In the genomic region with DNA sequence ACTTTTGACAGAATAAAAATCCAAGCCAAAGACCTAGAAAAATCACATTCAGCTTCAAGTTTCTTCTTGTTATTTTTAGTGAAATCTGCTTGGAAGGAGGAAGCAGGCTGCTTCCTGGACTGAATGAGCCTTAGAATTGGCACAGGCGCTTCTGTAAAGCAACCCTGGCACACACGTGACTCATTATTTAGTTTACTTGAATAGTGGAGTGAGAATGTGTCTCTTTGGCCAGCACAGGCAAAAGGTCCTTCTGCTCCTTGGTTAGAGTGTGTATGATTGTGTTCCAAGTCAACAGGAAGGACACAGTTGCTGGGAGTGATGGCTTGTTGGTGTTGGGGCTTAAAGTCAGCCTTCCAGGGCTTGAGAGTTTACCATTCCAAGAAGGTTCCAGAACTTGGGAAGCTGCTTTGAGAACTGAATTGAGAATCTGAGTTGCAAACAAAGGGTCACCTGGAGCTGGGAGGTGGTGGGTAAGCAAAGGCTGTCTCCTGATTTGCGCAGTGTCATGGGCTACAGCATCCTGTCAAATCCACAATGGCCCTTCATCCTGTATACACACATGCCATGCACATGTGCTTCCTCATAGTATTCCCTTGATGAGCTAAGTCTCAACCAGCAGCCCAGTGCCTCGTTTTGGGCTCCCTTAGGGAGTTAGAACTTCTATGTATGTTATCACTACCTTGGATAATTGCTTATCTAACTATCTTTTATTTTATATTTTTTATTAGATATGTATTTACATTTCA, we compare ENCODE assay signal across 8 mouse cellular contexts. TPM values are rescaled to one million over a fixed set of nuclear protein-coding genes. Genes with fewer than 3 reads are reported as not detected.
A peak's percentile ranks its signal among the peaks of the same experiment; 100 is the strongest.
DNase-seq lines count a peak whose midpoint lies in the region; ATAC-seq and TF ChIP-seq lines count a peak whose summit lies in the region.

No protein-coding gene starts in this region.

- no peak for DNase-seq in forebrain, embryonic 10.5 days (ENCODE audit: extremely low spot score, low spot score)
- peak; percentile 8 to 24 for DNase-seq in urinary bladder, postnatal 36 days (ENCODE audit: low spot score in 2 of 2)
- no peak for DNase-seq in urinary bladder, adult 2 months (ENCODE audit: low spot score)
- peak; percentile 88 for DNase-seq in lung, postnatal 25 days (ENCODE audit: low spot score)
- no peak for DNase-seq in T-cell, adult 2 months (ENCODE audit: low spot score)
- no peak for DNase-seq in ovary, postnatal 10 days (ENCODE audit: low spot score)

- H3K9me3 ChIP-seq in forebrain, embryonic 15.5 days, result no peaks in the 10 kb centered on the region
- no peaks in the 10 kb centered on the region for H3K9me3 ChIP-seq in forebrain, embryonic 10.5 days
- no peaks in the 10 kb centered on the region for H3K9me3 ChIP-seq in intestine, postnatal 0 days (ENCODE audit: control insufficient read depth)

- peak overlapping the region; percentile 37; the same call in 1 of the 2 replicates for H3K27ac ChIP-seq in forebrain, embryonic 15.5 days (replicated peaks)
- no peak overlapping the region for H3K27ac ChIP-seq in forebrain, embryonic 10.5 days
- H3K27ac ChIP-seq in intestine, postnatal 0 days (ENCODE audit: low read depth, low read length), result peak overlapping the region; percentile 15; the same call in 1 of the 2 replicates

- WGBS in forebrain, embryonic 15.5 days, result 67% methylated on average over 4 of the region's 4 CpGs
- WGBS in forebrain, embryonic 10.5 days, result 88% methylated on average over 4 of the region's 4 CpGs
- WGBS in intestine, postnatal 0 days, result 66% methylated on average over 4 of the region's 4 CpGs

- H3K9ac ChIP-seq in forebrain, embryonic 15.5 days (replicated peaks), result no peak overlapping the region
- H3K9ac ChIP-seq in intestine, postnatal 0 days (ENCODE audit: low read depth, low read length), result no peak overlapping the region

- no peaks in the 10 kb centered on the region for H3K27me3 ChIP-seq in forebrain, embryonic 15.5 days
- no peaks in the 10 kb centered on the region for H3K27me3 ChIP-seq in forebrain, embryonic 10.5 days (ENCODE audit: poor library complexity, severe bottlenecking)
- no peaks in the 10 kb centered on the region for H3K27me3 ChIP-seq in intestine, postnatal 0 days (replicated peaks; ENCODE audit: control insufficient read depth, insufficient read depth, low read length)

- H3K4me1 ChIP-seq in forebrain, embryonic 15.5 days, result peaks cover 8% of the 10 kb centered on the region
- no peaks in the 10 kb centered on the region for H3K4me1 ChIP-seq in forebrain, embryonic 10.5 days
- peaks cover 4% of the 10 kb centered on the region; the same call in 1 of the 2 replicates for H3K4me1 ChIP-seq in intestine, postnatal 0 days (replicated peaks; ENCODE audit: control insufficient read depth, insufficient read depth, low read length)

- no peak overlapping the region for H3K4me3 ChIP-seq in forebrain, embryonic 15.5 days
- H3K4me3 ChIP-seq in forebrain, embryonic 10.5 days, result no peak overlapping the region
- no peak overlapping the region for H3K4me3 ChIP-seq in intestine, postnatal 0 days (ENCODE audit: low read depth, low read length)

- ATAC-seq in forebrain, embryonic 15.5 days (replicated peaks), result no peak
- no peak for ATAC-seq in intestine, postnatal 0 days

- no peaks in the 10 kb centered on the region for H3K36me3 ChIP-seq in forebrain, embryonic 15.5 days
- peaks cover 3% of the 10 kb centered on the region for H3K36me3 ChIP-seq in forebrain, embryonic 10.5 days (replicated peaks)
- H3K36me3 ChIP-seq in intestine, postnatal 0 days (ENCODE audit: control insufficient read depth, insufficient read depth), result no peaks in the 10 kb centered on the region

- TF ChIP-seq CTCF in intestine, postnatal 0 days (IDR thresholded peaks at IDR 0.05; ENCODE audit: low read depth), result no peak

- H3K4me2 ChIP-seq in forebrain, embryonic 15.5 days (replicated peaks), result no peak overlapping the region
- no peak overlapping the region for H3K4me2 ChIP-seq in intestine, postnatal 0 days (replicated peaks; ENCODE audit: low read depth)

RNA-seq across cellular contexts. Expression of a gene that starts 38.6 kb away (rescaled TPM):
- polyA plus RNA-seq in forebrain, embryonic 15.5 days (2015; fragmentation: Nextera tagmentation; extraction: Ambion mirVana), result 10.4 and 11.1 TPM in 2 replicates
- polyA plus RNA-seq in forebrain, embryonic 10.5 days (2016; fragmentation: Nextera tagmentation; extraction: Ambion mirVana), result 32.0 and 36.0 TPM in 2 replicates
- polyA plus RNA-seq in urinary bladder, adult 2 months (2012; rRNA removed), result 15.2 and 18.3 TPM in 2 replicates
- polyA plus RNA-seq in intestine, postnatal 0 days (2015; fragmentation: Nextera tagmentation; extraction: Ambion mirVana), result 11.1 and 12.9 TPM in 2 replicates

Comparison
In these comparisons a context has a peak if more than half of its experiments do, and no peak if none do; other contexts are left out.
1. DNase-seq: peak in urinary bladder, postnatal 36 days (2 of 2) and lung, postnatal 25 days (single experiment); none in forebrain, embryonic 10.5 days (single experiment), urinary bladder, adult 2 months (single experiment), T-cell, adult 2 months (single experiment) and ovary, postnatal 10 days (single experiment).